Mouse (Mus musculus) ES-E14 (cell line): ENCODE data around the gene Cdkn3.

Experiments used
- CHD2 ChIP-seq: IDR thresholded peaks from 2 replicates; pipeline ENCODE4 v1.6.1; 2014; ENCODE audit warnings: mild to moderate bottlenecking, low read depth, low read length, inconsistent platforms
- HCFC1 ChIP-seq: IDR thresholded peaks from 2 replicates; pipeline ENCODE4 v1.6.1; 2012; ENCODE audit warnings: low read length, inconsistent platforms, borderline replicate concordance; ENCODE audit not compliant: insufficient read depth
- ZC3H11A ChIP-seq: IDR thresholded peaks from 2 replicates; pipeline ENCODE4 v1.6.1; 2012; ENCODE audit warnings: low read depth, mild to moderate bottlenecking, inconsistent platforms, low read length, borderline replicate concordance
- ZNF384 ChIP-seq: IDR thresholded peaks from 2 replicates; pipeline ENCODE4 v1.6.1; 2012; ENCODE audit warnings: low read depth, low read length, inconsistent platforms

DNA sequence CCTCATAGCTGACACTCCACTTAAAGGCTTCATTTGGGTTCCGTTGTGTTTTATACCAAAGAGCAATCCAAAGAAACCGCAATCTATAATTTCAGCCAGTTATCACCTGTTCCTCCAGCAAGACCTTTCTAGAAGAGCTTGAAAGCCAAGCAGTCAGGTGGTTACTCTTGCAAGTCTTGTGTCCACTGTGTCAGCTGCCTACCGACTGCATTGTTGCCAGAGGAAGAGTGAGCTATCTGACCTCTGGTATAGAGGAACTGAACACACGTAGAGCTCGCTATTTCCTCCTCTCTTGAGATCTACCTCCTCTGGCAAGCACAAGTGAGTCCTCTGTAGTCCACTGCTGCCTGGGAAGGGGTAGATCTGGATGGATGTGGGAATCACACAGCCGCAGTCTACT, 845 bp downstream of the Cdkn3 start:
- TF ChIP-seq HCFC1 (no peak), ZNF384 (no peak), CHD2 (no peak), ZC3H11A (no peak)
